Mouse (Mus musculus): ENCODE data around the gene Cercam.

DNA sequence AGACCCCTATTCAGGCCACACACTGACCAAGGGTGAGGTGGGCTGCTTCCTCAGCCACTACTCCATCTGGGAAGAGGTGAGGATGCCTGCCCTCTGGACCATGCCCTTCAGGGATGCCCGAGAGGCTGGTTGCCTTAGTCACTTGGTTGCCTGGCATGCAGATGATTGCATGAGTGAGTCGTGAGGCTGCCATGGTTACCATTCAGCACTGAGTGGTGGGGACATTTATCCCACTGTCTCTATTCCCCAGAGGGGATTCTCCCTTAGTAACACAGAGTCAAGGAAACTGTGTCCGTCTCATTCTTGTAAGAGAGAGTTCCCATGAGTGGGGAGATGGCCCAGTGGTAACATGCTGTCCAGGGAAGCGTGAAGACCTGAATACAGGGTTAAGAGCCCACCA lies 9.1 kb downstream of the Cercam start:
- TF ChIP-seq CTCF (IDR thresholded peaks at IDR 0.05; ENCODE audit: extremely low read depth, insufficient read depth, low read length) (no peak), POLR2A (IDR thresholded peaks at IDR 0.05; ENCODE audit: extremely low read depth, insufficient read depth, low read length) (no peak)
